Mouse (Mus musculus) retina, adult 2 months (tissue): ENCODE measurements around the gene Acad9.

Experiments used
- DNase-seq: peaks from one replicate; pipeline ENCODE4 v3.0.0-alpha.2; 2012; ENCODE audit warnings: low read depth, low spot score

Gene Acad9

DNA sequence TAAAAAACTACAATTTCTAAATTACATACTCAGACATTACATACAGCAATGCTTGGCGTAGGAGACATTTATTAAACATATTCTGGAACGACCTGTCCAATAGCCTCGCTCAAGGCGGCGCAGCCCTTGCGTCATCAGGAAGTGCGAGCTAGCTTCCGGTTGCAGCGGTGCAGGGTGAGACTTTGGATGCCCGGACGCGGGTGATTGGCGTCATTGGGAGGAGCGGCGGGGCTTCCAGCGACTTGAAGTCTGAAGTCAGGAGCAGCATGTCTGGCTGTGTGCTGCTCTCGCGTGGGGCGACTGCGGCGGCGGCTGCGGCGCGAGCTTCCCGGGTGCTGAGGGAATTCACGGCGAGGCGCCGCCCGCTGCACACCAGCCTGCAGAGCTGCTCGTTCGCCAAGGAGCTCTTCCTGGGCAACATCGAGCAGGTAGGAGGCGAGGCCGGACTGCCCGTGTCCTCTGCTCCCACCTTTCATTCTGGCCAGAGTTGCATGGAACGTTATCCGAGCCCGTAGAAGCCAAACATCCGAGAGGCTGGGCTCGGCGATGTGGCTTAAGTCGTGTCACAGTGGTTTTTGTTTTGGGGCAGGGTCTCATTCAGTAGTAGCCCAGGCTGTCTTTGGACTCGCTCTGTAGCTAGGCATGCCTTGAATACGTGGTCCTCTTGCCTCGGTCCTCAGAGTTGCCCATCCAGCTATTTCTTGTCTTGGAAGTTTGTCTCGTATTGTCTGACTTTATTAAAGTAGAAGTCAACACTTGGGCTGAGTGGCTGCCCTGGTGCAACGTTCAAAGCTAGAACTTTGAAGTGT lies at the start of gene Acad9:
Gene Acad9, plus strand, starts transcription at position 137 of the 809 bp plus-strand sequence.
- DNase-seq: peak; percentile 91

DNA sequence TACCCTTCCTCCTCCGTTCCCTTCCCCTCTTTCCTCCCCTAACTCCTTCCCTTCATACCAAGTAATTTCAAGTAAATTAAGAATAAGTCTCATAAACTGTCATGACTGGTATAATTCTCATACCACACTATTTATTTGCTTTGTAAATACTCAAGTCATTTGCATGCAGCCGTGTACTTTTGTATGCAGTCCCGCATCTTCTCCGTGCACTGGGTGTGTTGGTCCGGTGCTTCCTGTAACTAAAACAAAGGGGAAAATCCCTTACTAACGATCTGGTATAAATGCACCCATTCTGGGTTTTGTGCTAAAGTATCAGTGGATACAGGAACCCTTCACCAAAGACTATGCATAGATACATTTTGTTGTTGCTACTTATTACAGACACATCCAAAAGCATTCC lies 40.0 kb upstream of the Acad9 start:
- DNase-seq: no peak

- DNase-seq: no peak
Measured at GRCm38 (mm10) chr3:36029993-36030392, 35.8 kb upstream of the Acad9 start.

GRCm38 (mm10) chr3:36031740-36032510 lies 33.9 kb upstream of the Acad9 start:
- DNase-seq: no peak

- no peak for DNase-seq
Measured at GRCm38 (mm10) chr3:36044520-36044919, 21.3 kb upstream of the Acad9 start.

DNA sequence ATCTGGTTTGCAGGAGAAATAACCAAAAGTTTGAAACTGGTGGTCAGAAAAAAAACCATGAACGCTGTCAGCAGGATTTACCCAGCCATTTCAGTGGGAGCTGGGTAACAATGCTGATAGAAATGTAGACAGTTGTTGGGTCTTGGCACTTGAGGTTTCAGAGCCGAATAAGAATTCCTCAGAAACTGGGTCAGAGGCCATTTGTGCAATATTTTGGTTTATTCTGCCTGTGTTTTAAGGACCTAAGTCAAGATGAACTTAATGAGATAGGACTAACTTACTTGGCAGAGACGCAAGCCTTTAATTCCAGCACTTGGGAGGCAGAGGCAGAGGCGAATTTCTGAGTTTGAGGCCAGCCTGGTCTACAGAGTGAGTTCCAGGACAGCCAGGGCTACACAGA lies 20.7 kb upstream of the Acad9 start:
- DNase-seq: no peak

- DNase-seq: no peak
Measured at GRCm38 (mm10) chr3:36049106-36049505, 16.7 kb upstream of the Acad9 start.

- DNase-seq: no peak
Measured at GRCm38 (mm10) chr3:36053447-36053846, 12.3 kb upstream of the Acad9 start, which contains the start of gene Ccdc144b. Ccdc144b (minus strand) TSS chr3:36053547.

DNA sequence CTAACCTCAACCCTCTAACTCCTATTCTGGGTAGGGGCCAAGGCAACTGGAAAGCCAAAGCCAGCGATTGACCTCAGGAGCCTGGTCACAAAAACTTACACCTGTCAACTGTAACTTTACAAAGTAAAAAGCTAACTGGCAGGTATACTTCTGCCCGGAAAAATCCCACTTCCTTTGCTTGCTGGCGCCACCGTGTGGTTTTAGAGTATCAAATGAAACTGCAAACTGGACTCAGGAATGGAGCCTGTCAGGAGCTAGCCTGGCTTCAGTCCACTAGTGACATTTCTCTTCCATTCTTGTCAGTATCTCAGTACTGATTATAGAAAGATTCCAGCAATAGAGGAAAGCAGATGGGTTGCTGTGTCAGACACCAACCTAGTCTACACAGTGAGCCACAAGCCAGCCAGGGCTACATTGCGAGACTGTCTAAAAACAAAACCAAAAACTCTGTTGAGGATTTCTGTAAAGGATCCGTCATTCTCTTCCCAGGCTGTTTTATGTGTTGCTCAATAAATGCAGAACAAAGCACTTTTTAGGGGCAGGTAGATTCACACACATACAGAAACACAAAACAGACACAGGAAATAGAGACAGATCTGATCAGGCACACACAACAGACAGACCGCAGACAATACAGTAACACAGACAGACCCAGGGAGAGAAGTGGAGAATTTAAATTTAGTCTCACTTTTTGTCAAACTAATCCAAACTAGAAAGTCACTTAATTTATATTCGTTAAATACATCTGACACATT lies 5.5 kb upstream of the Acad9 start:
- peak; percentile 36 for DNase-seq

- no peak for DNase-seq
Measured at GRCm38 (mm10) chr3:36064592-36065061, 1.2 kb upstream of the Acad9 start.

DNA sequence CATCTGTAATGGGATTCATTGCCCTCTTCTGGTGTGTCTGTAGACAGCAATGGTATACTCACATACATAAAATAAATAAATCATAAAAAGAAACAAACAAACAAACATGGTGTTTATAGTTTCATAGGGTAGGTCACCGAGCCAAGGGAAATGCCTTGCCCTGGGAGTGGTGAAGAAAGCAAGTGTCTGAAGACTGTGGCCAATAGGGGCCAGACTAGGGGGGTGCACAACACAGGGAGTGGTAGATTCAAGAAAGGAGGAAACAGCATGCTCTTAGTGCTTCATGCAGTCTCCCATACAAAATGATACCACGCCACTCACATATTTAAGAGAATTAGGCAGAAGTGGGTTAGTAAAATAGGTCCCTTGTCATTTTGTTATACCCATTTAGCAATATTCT lies 613 bp upstream of the Acad9 start:
- DNase-seq: no peak

DNA sequence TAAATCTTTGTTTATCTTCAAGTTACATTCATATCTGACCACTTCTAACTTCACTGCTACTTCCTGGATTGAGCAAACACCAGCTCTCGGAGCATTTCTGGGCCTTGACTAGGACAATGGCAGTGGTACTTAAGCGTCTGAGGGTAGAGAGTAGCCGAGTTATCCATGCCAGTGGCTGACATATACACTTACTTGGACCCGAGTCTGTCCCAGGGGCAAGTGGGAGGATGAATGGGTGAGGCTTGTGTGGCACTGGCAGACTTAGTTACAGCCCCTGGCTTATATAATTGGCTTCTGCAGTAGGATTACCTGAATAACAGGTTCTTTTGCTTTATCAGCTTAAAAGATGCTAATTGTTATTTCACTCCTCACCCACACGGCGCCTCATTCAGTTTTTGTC lies 2.0 kb downstream of the Acad9 start:
- DNase-seq: no peak

DNA sequence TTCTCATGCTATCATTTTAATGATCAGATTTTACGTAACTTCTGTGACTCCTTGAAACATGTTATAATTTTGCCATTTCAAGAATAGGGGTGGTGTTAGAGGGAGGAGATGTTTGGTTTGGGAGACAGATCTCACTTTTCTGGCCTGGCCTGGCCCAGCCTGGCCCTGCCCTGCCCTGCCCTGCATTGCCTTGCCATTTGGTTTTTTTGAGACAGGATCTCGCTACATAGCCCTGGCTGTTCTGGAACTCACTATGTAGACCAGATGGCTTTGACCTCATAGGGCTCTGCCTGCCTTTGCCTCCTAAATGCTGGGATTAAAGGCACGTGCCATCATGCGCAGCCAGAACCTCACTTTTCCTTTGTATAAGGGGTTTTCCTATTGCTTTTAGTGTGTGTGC lies 4.7 kb downstream of the Acad9 start:
- no peak for DNase-seq

GRCm38 (mm10) chr3:36071047-36071446 lies 5.3 kb downstream of the Acad9 start:
- no peak for DNase-seq

DNA sequence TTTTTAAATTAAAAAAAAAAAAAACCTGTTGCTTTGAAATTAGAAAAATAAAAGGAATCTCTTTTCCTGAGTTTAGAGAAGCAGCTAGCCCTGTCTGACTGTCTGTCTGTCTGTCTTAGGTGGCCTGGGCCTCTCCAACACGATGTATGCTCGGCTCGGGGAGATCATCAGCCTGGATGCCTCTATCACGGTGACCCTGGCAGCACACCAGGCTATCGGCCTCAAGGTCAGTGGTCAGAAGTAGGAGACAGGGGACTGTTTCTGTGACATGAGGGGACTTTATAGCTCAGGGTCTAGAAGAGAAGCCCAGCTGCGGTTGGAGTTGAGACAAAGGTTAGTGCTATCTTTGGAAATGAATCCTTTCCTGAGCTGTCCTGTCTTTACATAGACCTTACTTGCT lies 8.5 kb downstream of the Acad9 start:
- DNase-seq: no peak

DNA sequence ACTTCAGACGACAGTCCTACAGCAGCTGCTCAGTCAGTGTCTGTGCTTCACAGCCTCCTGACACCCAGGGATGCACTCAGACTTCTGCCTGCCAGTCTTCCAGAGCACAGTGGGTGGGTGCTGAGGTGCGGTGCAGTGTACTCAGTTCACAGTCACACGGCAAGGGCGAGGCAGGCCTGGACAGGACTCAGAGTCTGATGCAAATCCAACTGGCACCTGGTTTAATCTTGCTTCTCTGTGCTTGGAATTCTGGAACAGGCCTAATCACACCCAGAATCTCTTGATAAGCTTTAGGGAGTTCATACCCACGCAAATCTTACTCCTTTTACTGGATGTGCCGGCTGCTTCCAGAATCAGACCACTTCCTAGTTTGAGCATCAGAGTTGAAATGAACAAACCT lies 9.7 kb downstream of the Acad9 start:
- DNase-seq: no peak

- DNase-seq: no peak
Measured at GRCm38 (mm10) chr3:36077386-36077785, 11.6 kb downstream of the Acad9 start.

- DNase-seq: no peak
Measured at GRCm38 (mm10) chr3:36079886-36080285, 14.1 kb downstream of the Acad9 start.

- DNase-seq: no peak
Measured at GRCm38 (mm10) chr3:36080741-36081140, 15.0 kb downstream of the Acad9 start.

- DNase-seq: no peak
Measured at GRCm38 (mm10) chr3:36082843-36083242, 17.1 kb downstream of the Acad9 start.

GRCm38 (mm10) chr3:36083381-36083780 lies 17.6 kb downstream of the Acad9 start:
- DNase-seq: no peak

DNA sequence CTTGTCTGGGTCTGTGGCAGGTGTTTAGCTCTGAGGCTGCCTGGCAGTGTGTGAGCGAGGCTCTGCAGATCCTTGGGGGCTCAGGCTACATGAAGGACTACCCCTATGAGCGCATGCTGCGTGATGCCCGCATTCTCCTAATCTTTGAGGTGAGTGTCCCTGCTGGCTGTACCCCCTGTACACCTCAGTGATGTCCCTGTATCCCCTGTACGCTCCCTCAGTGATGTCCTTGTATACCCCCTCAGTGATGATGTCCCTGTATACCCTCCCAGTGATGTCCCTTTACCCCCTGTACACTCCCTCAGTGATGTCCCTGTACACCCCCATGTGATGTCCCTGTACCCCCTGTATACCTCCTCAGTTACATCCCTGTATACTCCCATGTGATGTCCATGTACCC lies 19.6 kb downstream of the Acad9 start:
- no peak for DNase-seq
